Mouse (Mus musculus) left cerebral cortex, postnatal 4 days (tissue): ENCODE measurements around the gene Nckap5. TPM values are rescaled to one million over a fixed set of nuclear protein-coding genes. Genes with fewer than 3 reads are reported as not detected.
"Not testable (repeated sequence)": the region's sequence is repeated elsewhere in the genome, so short reads cannot be mapped to it uniquely, and the experiment has no call there.

Experiments used
- DNase-seq: peaks from one replicate; pipeline ENCODE4 v3.0.0-alpha.2; 2022
- intact Hi-C: fragments of 180-260 bp; cut with DNase I; formaldehyde crosslinking; loops from one replicate; pipeline ENCODE4 v1.15.1; 2025
- total RNA-seq, 2 experiments: library from RNA; stranded (reverse); gene quantifications; 2 replicates each; pipeline ENCODE4 v1.2.3; 2021

Gene Nckap5
- 10 to 100 TPM; 25.5 to 25.8 TPM for total RNA-seq

DNA sequence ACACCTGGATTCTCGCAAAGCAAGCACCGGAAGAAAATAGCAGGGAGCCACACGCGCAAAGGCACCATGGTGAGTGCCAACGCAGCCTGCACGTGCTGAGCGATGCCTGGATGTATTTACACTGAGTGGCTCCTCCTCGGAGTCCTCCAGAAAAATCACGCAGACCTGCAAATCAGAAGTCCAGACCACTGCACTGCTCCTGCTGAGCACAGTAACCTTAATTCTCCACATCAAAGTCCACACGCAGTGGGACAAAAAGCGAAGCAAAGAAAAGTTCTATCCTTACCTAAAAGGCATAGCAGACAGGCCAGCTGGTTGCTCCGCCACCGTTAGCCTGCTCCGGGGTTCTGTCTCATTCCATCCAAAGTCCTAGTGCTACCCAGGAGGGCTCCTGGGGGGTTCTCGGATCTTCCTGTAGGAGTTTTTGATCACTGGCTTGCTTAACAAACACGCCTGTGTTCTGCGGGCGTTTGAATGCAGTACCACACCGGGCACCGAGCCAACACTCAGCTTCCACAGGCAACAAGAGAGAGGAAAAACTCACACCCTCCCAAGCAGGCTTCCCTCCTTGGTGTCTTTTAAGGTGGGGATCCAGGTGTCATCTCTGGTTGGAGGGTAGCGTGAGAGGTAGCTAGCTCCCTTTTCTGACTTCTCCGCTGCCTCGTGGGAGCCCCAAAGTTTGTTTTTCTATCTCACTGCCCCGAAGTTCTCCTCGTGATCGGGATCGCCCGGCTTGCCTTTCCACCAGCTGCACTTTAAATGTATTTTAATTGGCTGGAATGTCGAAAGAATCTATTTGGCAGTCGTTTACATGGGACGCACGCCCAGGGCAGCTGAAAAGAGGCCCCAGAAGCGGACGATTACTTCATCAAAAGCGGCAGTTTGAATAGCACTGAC is at the start of gene Nckap5:
TSS of gene Nckap5 (minus strand) at position 769 of the 897 bp plus-strand sequence.
- peak; percentile 82 for DNase-seq
- intact Hi-C loops: no loop called here

DNA sequence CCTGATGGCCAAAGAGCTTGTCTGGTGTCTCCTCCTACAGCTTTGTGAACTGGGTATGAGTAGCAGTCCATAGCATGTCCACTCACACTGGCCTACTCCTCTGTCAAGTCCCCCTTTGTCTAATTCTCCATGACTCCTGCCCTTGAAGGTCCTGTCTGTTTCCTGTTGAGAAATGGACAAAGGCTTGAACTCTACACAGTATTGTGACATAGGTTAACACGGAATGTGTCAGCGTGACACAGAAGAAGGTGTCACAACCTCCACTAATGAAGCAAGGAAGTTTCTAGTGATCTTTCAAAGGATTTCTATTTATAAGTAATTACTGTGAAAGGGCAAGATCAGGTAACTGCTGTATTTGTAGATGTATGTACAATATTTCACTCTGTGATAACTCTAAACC is 46.9 kb upstream of the Nckap5 start:
- intact Hi-C loops: no loop called here
- no peak for DNase-seq

DNA sequence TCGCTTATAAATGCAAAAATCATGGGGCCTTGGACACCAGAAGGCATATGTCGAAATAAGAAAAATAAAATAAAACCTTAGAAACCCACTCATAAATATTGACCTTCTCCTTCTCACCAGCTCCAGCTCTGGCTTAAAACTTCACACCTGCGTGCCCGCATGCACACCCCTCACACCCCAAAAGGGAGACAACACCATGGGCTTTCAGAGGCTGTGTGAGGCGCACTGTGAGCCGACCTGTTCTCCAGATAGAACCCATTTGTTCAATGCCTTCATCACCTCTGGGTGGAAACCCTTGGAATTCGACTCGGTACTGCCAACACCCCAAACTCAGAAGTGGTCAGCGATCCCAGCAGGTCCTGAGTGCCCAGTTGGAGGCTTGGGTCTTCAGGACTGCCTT is 37.8 kb upstream of the Nckap5 start:
- DNase-seq: no peak
- intact Hi-C loops: no loop called here

DNA sequence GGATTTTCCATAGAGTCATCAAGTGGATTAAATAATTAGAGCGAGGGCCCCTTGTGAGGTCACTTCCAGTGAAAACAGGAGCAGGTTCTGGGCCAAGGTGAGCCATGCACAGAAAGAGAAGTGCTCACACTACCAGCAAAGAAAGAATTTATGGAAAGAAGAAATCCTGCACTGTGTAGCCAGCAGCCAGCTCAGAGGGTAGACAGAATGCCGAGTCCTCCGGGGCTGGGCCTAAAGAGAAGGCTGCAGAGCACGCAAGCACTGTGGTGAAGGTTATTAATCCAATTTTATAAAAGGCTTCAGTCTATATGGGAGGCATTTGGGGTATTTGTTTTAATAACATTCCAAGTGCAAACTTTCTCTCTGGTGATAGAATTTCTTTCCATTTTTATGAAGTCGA is 37.3 kb upstream of the Nckap5 start:
- intact Hi-C loops: no loop called here
- no peak for DNase-seq

DNA sequence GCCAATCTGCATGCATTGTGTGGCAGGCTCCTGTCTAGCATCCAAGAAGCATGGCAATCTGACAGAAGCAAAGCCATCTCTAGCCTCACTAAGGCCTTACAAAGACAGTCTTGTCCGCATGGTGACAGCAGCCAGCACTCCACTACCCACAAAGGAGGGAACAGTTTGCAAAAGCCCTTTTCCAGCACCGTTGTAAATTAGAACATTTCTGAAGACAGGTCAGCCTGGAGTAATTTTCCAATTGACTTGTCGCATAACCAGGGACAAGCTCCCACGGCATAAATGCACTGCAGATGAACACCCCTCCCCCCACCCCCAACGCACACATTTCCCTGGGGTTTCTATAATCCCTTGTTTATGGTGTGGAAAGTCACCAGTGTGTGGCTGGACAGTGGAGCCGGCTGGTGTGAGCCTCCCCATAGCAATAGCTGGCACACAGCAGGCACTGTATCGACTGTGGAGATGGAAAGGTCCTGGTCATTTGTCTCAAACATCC is 35.0 kb upstream of the Nckap5 start:
- peak; percentile 61 for DNase-seq
- intact Hi-C loops: no loop called here

DNA sequence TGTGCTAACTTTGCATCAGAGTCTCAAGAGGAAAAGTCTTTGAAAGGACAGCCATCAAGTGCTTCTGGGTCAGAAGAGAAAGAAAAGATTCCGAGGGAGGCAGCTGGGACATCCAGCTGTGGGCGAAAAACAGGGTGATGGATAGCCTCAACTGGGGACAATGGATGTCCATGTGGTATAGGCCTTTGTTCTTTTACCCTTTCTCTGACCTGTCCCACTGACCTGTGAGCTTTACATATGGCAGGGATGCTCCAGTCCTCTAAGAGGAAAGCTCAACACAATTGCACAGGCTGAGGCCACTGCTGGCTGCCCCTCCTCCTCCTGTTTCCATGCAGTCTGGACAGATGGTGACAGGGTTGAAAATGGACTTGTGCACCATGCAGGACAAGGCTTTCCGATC is 31.2 kb upstream of the Nckap5 start:
- no peak for DNase-seq
- intact Hi-C loops: no loop called here

DNA sequence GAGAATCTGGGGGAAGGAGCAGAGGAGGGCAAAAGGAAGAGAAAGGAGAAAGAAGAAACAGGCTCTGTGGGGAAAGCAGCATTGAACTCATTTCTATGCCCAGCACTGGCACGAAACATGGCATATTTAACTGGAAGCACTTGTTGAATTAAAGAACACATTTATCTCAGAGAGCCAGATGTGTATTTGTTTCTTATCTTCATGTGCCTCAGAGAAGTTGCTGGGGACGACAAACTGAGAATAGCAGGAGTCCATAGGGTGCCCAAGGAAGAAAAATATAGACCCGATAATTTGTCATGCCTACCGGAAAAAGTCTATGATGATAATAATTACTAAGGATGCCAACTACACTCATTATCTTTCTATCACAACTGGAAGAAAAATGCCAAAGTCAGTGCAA is 29.9 kb upstream of the Nckap5 start:
- no peak for DNase-seq
- intact Hi-C loops: no loop called here

DNA sequence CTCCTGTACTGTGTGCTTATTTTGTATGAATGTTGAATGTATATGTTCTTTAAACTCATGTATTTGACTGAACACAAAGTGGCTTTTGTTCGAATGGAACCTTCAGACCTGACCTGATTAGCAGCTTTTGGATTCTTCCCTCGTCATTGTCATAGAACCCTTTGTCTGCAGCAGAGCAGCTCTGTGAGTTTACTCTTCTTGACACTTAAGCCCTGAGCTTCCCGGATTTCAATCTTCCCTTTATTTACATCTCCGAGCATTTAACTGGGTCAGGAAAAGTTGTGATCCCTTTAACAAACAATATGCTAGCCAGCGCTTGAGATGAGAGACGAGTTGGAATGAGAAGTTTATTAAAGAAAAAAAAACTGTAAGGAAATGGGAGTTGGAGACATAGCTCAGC is 18.9 kb upstream of the Nckap5 start:
- DNase-seq: no peak
- intact Hi-C loops: no loop called here

DNA sequence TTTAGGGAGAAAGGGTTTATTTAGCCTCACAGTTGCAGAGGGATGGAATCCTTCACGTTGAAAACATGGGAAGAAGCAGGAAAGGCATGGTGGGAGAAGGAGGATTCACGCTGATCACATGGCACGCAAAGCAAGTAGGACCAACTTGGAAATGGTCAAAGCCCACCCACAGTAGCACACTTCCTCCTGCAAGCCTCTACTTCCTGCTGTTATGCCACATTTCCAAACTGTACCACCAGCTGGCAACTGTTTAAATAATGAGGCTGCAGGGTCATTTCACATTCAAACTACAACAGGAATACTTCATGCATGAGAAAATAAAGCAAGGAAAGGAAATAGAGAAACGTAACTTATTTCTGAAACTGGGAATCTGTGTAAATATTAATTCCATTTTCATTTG is 15.7 kb upstream of the Nckap5 start:
- no peak for DNase-seq
- intact Hi-C loops: no loop called here

DNA sequence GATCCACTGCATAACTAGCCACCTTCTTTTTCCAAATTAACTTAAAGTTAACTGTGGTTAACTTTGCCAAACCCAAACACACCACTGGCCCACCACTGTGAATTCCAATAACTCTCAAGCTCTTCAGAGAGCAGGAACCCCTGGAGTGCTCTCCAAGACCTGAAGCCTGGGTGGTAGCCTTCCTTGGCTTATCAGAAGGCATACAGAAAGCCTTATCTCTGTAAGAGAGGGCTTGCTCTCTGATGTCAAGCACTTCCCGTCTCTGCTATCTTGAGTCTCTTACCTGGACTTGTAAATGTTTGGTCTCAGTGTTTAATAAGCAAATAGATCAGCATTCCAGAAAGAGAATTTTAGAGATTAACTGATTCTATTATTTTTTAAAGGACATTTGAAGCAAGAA is 2.3 kb upstream of the Nckap5 start:
- intact Hi-C loops: no loop called here
- no peak for DNase-seq

DNA sequence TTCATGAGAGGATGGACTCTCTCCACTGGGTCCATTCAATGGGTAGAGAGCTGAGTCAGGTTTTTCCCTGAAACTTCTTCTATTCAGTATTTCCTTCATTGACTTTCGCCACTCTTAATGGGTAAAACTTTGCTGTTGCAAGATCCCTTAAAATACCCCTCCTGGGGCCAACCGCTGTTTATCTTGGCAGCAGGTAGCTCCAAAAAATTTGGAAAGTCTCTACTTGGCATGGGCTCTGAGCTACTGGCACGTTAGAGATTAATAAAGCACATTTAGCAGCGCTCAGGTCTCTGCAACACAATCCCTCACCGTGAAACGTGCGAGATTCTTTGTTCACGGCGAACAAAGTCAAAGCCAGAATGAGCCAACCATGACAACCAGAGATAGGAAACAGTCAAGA is 1.6 kb downstream of the Nckap5 start:
- intact Hi-C loops: no loop called here
- no peak for DNase-seq

DNA sequence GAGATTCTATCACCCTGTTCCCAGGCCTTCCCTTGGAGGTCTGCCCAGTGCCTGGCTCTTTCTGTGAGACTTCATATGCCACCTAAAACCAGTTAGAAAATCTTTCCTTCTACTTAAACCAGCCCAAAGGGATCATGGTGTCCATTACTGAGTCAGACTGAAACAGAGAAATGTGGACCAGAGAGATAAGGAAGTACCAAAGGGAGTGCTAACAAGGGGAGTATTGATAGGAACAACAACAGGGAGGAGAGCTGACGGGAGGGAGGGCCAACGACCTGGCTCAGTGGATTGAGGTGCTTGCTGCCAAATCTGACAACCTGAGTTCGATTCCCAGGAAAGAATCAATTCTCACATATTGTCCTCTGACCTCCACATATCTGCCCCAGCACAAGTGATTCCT is 5.8 kb downstream of the Nckap5 start:
- intact Hi-C loops: no loop called here
- DNase-seq: no peak

DNA sequence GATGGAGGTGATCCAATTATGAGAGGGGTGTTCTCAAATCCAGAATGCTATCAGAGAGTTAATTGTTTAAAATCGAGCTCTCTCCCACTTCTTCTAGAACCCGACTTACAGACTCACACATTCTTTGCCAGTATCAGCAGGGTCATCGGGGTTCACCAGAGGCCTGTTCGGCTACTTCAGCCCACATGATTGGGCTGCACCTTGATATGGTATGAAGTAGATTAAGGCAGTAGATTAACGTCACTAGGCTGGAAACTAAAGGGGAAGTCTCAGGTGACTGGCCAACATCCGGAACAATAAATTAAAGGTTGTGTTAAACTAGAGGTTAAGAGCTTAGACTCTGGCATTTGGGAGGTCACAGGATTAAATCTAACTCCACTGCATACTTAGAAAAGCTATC is 8.4 kb downstream of the Nckap5 start:
- intact Hi-C loops: no loop called here
- no peak for DNase-seq

DNA sequence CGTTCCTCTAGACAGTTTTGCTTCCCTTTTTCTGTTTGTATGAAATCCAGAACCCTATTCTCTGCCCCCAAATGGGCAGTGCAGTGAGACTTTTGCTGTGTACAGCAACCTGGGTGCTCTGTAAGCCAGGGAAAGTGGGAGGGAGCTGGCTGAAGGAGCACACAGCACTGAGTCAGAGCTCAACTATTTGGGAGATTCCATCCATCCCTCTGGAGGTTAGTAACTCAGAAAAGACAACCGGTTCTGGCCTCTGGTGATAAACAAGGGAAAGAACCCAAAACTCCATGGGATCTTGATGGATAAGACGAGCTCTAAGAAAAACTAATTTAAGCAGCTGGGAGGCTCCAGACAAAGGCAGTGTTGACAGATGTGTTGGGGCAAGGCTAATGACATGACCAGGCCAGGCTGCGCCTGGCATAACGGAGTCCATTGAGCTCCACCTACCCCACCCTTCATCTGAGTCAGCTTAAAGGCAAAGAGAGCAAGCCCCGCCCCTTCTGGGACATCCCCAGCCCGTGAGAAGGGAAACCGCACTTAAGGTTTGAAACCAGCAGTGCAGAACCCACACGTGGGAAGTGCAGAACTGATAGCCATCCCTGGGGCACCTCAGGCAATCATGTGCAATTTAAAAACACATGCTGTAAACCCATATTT is 13.1 kb downstream of the Nckap5 start:
- DNase-seq: no peak
- intact Hi-C loops: no loop called here

DNA sequence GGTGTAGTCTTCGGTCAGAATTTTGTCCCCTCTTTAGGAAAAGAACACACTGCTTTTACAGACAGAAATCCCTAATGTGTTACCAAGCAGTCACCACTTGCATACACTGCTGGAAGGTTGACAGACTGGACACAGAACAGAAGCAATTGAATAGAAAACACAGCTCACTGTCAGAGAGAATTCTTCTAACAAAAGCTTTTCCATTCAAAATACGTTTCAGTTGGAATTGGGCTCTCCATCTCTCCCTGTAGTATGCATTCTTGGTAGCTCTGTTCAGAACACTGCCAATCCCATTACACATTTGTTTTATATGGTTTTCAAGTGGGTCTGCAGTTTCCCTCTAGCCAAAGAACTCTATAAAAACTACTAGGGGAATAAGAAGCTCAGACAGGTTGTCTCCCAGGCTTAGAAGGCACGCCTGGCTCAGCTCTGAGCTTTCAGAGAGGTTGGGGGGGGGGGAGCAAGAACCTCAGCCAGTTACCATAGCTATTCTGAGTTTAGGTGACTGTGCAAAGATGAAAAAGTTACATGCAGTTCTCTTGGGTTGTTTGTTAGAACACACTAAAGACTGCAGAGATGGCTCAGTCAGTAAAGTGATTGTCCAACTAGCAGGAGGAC is 23.5 kb downstream of the Nckap5 start:
- DNase-seq: no peak
- intact Hi-C loops: no loop called here

DNA sequence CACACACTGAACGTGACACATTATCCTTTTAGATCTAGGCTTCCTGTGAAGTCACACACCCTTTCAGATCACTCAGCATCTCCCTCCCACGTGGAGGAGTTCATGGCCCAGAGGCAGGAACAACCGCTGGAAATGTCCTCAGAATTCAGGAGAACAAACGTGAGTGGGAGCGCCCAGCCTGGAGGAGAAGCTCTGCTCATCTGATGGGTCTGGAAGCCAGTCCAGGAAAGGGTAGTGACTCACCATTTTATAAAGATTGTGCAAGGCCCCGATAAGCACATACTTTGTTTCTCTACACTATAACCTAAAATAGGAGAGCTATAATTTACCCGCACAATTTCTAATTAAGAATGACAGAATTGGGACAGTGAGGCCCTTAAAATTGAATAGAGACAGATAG is 24.1 kb downstream of the Nckap5 start:
- intact Hi-C loops: no loop called here
- DNase-seq: no peak

DNA sequence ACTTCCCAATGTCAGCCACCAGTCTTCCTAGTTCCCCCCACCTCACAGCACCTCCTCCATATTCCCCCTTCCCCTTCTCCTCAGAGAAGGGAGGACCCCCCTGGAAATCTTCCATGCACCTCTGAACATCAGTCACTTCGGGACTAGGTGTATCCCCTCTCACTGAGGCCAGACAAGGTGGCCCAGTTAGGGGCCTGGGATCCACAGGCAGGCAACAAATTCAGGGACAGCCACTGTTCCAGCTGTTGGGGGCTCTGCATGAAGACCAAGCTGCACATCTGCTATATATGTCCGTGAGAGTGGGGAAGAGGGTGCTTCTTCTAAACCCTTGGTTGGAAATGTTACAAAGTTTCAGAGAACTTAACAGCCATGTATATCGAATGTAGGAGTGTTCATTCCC is 28.2 kb downstream of the Nckap5 start:
- intact Hi-C loops: no loop called here
- DNase-seq: no peak

DNA sequence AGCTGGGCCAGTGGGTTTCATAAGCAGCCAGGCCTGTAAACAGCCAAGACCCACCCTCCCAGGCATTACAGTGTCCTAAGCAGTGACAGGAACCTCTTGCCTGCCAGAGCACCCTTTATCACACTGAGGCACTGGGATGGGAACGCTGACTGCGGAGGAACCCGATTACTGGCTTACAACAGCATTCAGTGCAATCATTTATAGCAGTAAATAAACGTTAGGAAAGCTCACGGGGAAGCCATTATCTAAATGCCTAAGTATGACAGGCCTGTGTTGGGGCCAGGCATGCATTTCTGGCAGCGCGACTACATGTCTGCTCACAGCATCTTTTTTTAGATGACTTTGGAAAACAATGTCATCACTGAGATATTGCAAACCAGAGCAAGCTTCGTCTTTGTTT is 28.9 kb downstream of the Nckap5 start:
- no peak for DNase-seq
- intact Hi-C loops: no loop called here

DNA sequence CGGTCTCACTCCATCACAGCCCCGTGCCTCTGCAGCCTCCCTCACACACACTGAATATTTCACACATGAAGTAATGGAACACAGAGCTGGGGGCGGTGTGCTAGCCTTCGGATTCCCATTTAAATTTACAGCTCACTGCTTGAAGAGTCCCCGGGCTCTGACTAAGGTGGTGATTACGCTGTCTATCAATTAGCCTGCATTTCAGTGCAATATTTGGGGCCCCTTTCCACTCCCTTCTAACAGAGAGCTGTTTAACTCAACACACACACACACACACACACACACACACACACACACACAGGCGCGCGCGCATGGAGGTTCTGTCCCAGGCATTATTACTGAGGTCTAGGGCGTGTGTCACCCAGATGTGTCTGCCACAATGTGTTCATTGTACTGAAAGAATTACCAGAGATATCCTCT is 31.2 kb downstream of the Nckap5 start:
- intact Hi-C loops: no loop called here
- DNase-seq: no peak

DNA sequence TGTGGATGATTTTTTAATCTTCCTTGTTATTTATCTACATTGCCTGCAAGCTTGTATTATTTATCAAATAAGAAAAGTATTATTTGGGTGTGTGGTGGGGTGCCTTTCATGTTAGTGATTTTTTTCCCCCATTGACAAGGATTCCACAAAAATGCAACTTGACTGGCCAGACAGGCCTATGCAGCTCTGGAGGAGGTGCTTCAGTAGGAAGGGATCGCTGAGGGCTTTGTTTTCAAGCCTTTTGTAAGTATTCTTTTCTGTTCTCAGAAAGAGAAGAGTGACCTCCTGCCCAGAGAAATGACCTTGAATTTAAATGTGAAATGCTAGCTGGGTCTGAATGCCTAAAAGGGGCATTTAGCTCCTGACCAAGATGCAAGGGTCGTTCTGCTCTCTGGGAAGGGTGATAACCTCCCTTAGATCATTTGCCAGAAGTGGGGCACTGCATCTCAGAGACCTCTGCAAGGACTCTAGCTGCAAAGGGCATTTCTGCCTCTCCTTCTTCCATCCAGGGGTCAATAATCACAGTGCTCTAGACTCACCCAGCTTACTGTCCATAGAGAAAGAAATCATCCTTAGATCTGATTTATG is 50.2 kb downstream of the Nckap5 start:
- DNase-seq, intact Hi-C loops: not testable (repeated sequence)

DNA sequence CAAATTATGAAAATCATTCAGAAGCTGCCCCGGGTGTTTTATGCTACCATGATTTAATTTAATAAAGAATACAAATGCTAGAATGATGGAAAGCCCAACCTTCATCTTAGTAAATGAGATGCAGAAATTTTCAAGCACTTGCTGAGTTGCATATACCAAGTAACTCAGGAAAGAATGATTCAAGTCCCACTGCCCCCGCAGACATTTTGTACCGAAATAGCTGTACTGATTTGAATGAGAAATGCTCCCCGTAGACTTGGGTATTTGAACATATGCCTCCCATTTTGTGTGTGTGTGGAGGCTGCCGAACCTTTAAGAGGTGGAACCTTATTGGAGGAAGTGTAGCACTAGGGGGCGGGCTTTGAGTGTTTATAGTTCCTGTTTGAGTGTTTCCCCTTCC is 56.7 kb downstream of the Nckap5 start:
- DNase-seq, intact Hi-C loops: not testable (repeated sequence)
